Mouse (Mus musculus): ENCODE measurements around the gene Ttc36.

Gene Ttc36

DNA sequence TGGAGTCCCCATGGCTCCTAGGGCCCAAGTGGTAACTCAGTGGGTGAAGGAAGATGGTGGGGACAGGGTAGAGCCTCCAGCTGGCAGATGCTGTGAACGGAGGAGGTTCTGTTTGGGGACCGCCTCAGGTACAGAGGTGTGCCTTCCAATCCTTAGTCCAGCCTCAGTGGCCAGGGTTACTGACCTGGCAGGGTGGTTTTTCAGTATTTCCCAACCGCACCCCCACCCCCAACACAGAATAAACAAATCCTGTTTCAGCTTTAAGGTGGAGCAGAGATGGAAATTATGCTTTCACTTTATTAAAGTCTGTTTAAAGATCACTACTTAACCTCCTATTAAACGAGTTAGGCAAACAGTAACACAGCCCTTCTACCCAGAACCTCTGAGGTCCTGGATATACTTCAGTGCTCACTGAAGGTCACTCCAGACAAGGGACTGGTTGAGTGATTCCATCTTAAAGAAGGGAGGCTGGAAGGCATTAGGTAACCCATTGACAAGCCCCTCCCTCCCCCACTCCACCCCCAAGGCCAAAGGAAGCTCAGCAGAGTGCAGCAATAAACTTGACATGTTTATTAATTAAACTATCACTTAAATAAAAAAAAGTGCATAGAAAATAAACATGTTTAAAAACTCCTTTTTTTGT, at the start of gene Ttc36:
Gene Ttc36 (minus strand): TSS at position 265 of the 643 bp plus-strand sequence.
- DNase-seq: no peak

DNA sequence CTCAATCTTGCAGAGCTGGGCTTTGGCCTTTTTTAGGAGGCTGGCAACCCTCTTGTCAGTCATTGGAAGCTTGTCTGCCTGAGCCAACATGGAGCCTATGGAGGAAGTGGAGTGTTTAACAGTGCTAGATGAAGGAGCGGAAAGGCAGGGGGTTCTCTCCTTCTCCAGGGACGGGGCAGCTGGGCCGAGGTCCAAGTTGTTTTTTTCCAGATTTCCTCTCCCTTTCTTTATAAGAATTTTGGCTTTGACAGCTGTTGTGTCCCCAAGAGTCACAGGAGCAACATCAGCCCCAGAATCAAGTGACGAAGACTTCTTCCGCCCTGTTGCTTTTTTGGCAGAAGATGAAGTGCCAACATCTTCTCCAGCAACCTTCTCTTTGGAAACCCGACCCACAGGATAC, 44.6 kb upstream of the Ttc36 start:
- no peak for DNase-seq

DNA sequence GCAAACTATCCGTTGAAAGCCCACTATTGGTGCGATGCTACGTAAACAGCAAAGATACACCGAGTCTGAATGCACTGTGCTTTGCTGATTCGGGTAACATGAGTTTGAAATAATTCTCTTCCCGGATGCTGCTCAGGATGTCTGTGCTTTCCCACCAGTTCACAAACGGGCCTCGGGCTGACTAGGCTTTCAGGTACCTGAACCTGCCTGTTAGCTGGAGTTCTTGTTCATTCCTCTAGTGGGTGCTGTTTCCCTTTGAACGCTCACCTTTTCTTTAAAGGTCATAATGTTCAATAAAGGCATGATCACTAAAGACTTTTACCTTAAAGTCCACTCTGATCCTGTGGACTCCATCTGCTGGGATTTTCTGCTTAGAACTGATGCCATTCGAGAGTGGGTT, 38.4 kb upstream of the Ttc36 start:
- DNase-seq: peak in 1 of 2 experiments; percentile 50

DNA sequence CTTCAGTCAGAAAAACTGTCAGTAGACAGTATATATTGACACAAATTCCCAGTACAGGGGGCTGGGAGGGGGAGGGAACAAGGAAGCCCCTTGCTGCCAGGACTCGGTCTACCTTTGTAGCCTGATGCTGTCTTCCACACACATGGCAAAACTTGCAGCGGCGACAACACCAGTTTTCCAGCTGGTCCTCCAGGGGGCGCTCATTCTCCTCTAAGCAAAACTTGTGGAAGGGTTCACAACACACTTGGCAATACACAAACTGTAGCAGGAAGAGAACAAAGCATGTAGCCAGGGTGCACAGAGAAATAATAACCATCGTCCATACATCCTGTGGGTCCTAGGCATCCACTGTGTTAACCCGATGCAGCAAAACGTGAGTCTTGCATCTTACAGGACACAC, 33.6 kb upstream of the Ttc36 start:
- peak; percentile 80 for DNase-seq

DNA sequence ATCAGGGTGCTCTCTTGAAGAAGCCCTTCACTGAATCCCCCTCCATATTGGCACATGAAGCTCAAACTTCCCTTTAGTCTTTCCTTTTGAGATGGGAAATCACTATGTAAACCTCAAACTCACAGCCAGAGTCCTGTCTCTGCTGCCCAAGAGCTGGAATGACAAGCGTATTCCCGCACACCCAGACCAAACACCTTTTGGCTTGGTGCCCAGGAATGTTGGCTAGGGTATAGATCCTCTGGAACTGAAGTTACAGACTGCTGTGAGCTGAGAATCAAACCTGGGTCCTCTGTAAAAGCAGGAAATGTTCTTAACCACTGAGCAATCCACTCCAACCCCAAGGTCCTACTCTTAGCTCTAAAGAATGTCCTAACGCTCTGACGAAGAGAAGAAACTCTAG, 29.5 kb upstream of the Ttc36 start:
- peak; percentile 31 to 35 for DNase-seq

DNA sequence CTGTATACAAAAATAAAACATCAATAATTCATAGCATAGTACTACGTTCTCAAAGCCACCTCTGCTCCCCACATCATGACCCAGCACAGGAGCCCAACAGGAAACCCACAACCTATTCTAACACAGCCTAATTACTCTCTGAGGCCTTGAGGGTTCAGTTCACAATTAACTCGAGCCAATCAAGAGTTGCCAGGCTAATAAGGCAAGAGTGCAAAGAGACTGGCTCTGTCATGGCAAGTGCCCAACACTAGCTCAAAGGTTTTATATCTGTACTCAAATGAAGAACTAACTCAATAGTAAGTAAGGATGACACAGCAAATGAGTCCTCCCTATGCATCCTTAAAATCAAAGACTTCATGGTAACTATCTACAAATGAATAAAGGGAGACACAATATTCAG, 27.6 kb upstream of the Ttc36 start:
- no peak for DNase-seq

DNA sequence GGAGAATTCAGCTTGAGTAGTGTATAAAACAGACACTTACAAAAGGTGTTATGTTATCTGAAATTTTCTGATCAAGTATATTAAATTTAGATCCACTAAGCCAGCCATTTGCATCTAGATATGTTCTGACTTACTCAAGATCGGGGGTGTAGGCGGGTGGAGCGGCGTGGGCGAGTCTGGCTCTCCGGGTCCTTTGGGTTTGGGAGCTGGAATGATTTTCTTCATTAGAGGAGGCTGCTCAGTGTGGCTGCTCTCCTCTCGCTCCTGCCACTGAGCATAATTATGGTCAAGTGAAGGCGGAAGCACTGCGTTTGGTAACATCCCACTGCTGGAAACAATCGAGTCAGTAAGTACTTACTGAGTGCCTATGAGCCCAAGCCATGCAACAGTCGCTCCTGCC, 26.1 kb upstream of the Ttc36 start:
- no peak for DNase-seq

DNA sequence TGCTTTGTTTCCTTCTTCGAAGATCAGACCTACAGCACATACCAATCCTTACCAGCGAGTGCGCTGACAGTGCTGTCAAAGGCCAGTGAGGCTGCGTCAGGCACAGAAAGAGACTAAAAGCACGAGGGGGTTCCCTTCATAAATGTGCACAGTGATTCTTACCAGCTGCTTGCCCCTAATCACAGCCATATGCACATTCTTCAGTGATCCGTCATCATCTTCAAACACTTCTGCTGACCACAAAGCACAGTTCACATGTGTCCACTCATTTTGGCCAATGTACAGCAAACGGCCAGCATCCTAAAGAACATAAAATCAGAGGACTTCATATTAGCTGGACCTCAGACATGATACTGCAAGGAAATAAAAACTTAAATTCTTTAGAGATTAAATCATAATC, 23.8 kb upstream of the Ttc36 start:
- no peak for DNase-seq

DNA sequence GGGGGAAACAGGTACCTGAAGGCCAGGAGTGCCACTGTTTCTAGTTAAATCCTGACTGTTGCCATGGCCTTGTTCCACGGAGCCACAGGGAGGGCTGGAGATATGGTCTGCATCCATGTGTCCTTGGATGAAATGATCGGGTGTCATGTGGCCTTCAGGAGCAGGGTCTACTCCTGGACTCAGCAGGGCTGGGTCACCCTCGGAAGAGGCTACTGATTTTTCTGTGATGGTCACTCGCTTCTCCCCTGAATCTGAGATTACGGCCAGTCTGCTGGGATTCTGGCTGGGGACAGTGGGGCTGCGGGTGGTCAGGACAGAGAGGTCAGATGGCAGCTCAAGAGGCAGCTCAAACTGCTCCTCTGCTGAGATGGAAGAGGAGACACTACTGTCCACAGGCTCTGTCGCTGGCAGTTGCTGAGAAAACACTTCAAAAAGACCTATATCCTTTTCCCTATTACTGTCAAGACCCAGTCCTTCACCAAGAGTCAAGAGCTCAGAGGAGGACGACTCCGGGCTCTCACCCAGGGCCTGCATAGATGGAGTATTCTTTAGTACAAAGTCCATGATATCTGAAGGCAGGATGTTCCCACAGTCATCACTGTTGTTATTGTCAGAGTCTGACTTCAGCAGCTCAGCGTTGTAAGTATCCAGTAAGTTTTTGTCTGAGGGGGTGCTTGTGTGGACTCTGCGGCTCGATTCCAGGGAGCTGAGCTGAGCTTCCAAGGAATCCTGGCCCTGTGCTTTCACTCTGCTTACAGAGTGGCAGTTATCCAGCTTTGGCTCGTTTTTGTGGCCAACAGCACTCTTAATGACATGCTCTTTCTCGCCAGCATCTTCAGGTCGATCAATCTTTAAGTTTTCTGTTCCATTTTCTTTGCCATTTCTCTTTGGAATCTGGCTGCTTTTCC, 17.3 kb upstream of the Ttc36 start:
- DNase-seq: no peak

DNA sequence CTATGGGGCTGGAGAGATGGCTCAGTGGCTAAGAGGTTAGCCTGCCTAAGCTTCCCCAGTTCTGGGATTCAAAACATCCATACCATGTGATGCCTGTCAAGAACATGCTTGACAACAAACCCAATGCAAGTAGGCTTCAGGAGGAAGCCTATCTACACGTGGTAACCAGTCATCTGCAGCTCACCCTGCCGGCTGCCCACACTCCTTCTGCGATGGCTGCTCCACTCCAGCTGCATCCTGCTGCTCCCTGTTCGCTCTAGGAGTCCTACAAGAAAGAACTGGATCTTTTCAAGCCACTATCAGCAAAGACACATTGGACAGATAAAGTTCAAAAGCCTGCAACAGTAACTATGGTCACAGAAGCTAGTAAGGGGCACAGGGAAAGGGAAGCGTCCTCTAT, 14.7 kb upstream of the Ttc36 start:
- DNase-seq: no peak

DNA sequence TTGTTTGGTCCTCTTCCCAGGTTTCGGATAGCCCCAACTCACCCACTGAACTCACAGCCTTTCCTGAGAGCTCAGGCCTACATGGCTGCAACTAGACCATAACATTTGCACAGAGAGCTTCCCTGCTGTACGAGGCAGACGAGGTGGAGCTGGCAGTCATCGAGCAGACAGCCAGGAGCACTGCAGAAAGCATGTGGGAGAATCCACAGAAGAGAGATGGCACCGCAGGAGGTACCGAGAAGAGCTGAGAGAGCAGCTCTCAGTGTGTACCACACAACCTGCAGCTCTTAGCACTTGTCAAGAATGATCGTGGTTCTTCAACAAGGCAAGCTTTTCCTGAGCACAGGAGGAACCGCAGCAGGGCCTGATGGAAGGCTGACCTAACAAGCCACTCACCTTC, 11.3 kb upstream of the Ttc36 start:
- DNase-seq: no peak

DNA sequence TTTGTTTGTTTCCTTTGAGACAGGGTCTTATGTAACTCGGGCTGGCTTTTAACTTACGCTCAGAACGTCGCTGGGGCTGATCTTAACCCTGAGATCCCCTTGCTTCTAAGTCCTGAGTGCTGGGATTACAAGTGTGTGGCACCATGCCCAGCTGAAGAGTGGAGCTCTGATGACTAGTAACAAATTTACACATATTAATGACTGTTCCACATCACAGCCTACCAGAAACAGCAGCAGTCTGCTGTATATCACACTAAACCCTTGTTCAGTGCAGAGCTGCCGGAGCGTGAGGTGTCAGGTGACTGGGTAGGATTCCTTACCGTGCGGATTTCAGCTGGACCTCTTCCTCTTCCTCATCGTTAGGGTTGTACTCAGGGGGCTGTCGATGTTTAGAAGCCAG, 7.4 kb upstream of the Ttc36 start:
- DNase-seq: no peak

DNA sequence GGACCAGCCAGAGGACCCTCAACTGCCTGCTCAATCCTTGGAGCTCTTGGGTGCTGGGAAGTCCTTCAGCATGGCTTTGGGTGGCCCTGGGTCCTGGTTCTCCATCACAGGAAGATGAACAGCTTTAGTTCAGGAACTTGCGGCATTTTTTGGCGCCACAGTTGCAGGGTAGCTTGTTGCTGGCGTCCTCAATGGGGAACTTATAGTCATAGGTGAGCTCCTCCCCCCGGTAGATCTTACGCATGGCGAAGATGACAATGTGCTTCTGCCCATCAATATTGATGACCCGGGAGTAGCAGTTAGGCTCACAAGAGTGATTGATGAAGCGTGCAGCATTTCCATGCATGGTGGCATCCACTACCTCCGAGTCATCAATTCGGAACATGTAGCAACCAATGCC, 4.9 kb upstream of the Ttc36 start:
- no peak for DNase-seq

DNA sequence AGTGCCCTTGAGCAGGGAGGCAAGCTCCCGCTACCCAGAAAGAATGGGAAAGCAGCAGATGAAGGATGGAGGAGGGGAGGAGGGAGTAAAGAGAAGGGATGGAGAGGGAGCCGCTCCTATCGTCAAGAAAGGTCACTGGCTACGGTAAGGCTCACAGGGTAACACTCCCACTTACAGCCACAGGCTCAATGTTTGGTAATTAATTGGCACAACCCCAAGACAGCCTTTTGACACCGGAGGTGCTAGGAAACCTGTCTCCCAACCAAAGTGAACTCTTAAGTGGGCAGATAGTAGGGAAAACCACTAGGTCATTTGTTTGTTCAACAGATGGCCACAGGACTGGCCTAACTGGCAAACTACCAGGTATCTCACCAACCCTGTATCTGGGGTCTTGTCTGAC, 4.3 kb upstream of the Ttc36 start:
- no peak for DNase-seq

DNA sequence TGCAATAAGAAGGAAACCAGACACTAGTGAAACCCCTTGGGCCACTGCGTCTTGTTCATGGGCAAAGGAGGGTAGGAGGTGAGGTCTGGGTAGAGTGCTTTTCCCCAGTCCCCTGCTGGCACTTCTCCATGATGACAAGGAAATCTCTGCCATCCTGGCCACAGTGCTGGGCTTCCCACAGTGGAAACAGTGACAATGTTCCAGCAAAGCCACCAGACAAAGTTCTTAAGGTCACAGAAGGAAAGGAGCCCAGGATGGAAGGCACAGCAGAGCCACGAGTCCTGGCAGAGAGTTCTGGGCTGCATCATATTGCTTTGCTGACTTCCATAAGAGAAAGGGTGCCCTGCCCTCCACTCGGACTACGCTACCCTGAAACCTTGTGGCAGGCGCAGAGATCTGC, 2.7 kb upstream of the Ttc36 start:
- DNase-seq: no peak

DNA sequence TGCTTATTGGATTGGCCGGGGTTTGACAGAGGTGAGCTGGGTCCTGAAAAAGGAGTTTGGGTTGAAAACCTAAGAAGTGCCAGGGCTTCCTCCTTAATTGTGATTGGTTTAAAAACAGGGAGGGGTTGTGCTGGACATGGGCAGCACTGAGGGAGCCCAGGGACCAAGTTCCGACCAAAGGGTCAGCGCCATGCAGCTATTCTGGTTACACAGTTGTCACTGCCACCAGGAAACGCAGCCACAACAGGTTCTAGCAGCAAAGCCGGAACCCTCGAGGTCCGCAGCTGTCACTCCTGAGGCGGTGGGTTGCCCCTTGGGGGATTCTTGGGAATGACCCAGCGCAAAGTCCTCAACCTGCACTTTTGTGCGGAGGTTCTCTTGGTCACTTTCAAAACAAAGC, 1.8 kb upstream of the Ttc36 start:
- DNase-seq: no peak

DNA sequence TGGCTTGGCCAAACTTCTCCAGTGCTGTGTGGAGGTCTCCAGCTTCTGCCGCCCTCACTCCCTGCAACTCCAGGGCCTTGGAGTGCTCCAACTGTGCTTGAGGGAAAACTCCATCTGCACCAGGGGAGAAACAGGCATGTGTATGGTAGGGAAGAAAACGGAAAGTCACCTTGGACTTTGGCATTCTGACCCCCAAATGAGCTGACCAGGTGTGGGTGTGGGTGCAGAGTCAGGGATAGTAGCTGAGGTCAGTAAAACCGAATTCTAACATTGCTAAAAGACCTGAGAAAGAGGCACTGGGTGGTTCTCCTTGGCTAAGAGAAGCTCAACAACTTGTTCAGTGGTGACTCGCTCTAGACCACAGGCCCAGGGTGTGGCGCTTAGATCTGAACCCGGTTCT, 1.2 kb downstream of the Ttc36 start:
- DNase-seq: no peak

DNA sequence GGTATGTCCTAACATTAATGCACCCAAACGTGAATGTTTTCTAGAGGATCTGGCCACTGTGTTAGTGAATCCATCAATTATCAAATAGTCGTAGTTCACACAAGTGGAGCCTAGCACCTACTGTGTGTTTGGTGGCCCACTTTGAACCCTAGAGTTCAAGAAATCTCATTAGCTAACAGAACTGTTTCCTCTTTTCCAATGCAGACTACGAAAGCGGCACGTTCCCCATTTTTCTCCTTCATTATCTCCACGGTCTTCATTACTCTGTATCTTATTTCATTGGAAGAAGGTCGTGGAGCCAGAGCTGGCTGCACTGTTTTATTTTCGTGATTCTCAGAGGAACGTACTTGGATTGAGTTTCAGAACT, 2.9 kb downstream of the Ttc36 start:
- no peak for DNase-seq

DNA sequence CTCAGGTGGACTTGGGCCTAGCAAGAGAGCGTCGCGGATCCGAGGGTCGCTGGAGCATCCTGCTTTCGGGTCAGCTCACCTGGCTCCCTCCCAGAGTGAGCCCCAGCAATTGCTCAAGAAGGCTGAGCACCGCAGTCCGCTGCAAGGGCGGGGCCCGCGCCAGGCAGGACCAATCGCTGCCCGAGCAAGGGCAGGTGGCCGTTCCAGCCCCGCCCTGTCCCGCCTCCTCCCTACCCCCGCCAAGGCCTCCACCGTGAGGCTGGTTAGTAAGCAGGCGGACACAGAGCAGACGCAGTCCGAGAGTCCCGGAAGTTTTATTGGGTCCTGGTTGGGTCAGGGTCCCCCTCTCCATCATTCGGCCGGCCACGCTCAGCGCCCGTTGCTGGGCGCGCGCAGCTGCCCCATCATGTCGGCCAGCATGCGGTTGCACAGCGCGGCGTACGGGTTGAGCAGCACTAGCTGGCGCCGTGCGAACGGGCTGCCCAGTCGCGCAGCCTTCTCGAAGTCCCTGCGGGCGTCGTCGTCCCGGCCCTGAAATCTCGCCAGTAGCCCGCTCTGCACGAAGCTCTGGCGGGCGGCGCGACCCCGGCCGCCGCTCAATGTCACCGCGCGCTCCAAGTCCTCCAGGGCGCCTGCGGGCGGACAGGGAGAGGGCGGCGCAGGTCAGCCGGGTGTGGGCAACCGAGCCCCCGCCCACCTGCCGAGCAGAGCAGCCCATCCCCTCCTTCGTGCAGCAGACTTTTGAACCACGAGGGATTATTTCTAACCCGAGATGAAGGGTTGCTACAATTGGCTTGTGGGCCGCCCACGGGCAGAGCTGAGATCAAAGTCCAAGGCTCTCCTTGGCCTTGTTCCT, 3.5 kb downstream of the Ttc36 start, which contains the start of gene Tmem25:
Gene Tmem25 (minus strand): TSS at position 206 of the 856 bp plus-strand sequence.
- DNase-seq: peak; percentile 91 to 96

DNA sequence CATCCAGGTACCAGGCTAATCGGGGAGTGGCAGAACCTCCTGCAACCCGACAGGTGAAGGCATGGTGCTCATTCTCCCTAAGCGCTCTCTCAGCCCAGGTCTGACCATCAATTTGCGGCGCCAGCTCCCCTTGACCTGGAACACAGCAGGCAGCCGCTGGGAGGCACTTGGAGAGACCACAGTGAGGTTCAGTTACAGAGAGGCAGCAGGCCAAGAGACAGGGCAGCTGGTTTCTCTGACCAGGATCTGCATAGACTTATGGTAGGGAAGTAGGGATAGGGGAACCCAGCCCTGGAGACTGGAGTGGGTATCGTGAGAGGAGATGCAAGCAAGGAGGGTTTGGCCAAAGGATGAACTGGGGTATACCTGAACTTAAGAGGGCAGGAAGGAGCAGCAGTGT, 4.6 kb downstream of the Ttc36 start:
- peak; percentile 24 to 33 for DNase-seq

DNA sequence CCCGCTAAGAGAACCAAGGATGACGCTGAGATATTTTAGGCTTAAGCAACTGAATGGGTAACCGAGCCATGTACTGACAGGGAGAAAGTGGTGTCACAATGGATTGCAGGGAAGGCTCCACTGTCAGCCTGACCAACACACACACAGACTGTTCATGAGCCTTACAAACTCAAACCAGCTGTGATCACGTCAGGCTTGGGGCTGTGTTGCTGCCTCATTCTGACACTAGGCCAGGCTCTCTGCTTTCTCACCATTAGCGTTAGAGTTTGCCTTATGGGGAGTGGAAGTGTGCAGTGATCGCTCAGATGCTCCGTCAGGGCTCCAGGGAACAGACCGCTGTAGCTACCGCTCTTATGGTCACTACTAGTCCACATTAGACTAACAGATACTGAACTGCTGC, 10.0 kb downstream of the Ttc36 start:
- DNase-seq: no peak

DNA sequence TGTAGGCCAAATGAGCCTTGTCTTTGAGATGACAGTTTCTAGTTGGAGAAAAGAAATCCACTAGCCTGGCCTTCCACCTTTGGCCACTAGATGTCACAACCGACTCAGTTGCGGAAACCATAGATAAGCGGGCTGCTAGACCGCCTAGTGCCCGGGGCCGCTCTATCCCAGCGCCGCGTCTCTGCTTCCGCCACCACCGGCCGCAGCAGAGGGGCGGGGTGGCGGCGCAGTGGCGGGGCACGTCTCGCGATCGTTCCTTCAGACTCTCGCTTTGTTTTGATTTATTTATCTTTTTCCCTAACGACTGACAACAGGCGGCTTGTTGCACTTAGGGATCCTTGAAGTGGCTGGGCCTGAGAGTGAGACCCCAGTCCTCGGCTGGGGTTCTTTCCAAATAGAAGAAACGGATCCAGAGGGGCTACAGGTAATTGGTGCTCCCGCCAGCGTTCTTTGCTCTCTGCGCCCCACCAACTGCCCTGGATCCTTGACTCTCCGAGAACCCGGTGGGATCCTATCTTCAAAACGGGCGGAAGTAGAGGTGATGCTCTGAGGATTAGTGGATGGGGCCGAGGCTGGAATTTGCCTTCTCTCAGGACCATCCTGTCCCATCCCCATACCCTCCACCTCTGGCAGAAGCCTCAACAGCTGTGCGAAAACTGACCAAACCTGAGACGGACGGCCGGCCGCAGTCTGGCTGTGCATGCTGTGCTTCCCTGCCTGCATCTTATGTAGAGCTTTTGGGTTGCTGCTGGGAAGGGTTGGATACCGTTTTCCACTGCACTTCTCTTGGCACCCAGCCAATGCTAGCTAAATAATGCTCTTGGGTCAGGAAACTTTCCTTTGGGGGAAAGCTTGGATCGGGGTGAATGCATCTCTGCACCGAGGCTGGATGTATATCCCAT, 29.9 kb downstream of the Ttc36 start:
- peak; percentile 93 to 97 for DNase-seq

DNA sequence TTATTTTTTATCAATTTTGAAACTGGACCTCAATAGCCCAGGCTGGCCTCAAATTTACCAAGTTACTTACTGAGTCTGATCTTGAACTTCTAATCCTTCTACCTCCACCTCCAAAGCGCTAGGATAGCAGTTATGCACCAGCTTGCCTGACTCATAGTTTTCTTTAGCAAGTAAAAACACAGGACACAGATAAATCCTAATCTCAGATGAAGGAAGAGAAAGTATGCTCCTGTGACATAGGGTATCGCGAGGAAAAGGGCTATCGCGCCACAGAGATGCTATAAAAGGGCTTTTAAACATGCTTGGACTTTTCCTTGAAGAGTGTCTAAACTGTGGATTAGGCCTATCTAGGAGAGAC, 30.5 kb downstream of the Ttc36 start:
- no peak for DNase-seq
